Mouse (Mus musculus): ENCODE results near the gene Gm10413.
"Not testable (repeated sequence)": the region's sequence is repeated elsewhere in the genome, so short reads cannot be mapped to it uniquely, and the experiment has no call there.

The Gm10413 gene

DNA sequence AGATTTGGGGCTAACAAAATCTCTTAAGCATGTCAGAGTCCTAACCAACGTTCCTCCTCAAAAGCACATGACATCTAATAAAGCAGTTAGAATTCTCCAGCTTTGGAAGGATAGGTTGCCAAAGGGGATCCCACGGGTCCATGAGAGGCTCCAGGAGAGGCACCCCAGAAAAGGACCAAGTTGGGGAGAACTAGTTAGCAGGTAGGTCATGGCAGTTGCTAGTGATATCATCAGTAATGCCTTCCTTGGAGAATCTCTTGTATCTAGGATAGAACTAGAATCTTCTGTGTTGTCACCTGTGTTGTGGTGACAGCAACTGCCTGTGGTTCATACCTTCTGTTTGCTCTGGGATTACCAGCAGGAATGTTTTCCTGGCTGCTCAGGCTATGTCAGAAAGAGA lies at the start of gene Gm10413:
TSS of gene Gm10413 (plus strand) at position 301 of the 400 bp plus-strand sequence.
- DNase-seq (ENCODE audit: low spot score in 2 of 2), result not testable (repeated sequence)

DNA sequence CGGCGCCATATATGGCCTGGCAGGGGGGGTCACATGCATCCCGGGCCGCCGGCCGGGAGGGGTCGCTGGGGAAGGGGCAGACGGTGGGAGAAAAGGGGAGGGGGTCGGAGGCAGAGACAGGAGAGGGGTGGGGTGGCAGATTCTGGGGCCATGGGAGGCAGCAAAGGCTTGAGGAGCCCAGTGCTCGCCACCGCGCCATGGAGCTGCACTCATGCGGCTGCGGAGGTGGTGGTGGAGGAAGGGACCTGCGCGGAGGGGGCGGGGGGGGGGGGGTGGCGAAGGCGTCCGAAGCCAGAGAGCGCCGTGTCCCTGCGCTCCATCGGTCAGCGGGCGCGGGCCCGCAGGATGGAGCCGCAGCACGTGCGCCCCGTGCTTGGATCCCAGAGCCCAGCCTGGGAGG lies 17.4 kb downstream of the Gm10413 start, which contains the start of gene Gm10409:
TSS of gene Gm10409 (plus strand) at position 301 of the 400 bp plus-strand sequence.
- not testable (repeated sequence) for DNase-seq (ENCODE audit: low spot score in 2 of 2)

DNA sequence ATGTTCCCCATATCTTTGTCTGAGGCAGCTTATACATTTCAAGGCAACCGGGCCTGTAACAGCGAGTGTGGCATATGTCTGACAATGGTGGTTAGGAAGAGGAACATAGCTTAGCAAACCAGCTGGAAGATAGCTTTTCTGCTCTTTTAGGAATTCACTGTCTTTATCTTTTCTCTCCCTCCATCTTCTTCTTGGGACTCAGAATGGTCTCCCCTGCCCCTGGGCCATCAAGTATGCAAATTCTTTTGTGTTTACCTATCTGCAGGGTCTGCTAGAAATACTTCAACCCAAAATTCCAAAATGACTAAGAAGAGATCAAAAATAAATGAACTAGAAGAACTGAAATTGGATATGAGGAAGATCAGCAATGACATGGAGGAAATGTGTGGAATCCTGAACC lies 32.9 kb downstream of the Gm10413 start, which contains the start of gene Gm3005:
TSS of gene Gm3005 (plus strand) at position 301 of the 400 bp plus-strand sequence.
- not testable (repeated sequence) for DNase-seq (ENCODE audit: low spot score in 2 of 2)

DNA sequence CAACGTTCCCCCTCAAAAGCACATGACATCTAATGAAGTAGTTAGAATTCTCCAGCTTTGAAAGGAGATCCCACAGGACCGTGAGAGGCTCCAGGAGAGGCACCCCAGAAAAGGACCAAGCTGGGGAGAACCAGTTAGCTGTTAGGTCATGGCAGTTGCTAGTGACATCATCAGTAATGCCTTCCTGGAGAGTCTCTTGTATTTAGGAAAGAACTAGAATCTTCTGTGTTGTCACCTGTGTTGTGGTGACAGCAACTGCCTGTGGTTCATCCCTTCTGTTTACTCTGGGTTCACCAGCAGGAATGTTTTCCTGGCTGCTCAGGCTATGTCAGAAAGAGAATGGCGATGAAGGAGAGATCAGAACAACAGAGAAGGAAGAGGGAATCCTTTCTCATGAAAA lies 54.2 kb downstream of the Gm10413 start, which contains the start of gene Gm10408:
TSS of gene Gm10408 (plus strand) at position 301 of the 400 bp plus-strand sequence.
- DNase-seq (ENCODE audit: low spot score in 2 of 2), result not testable (repeated sequence)

All from heart, adult 9 months (tissue).